12 mouse cellular contexts compared by ENCODE assay signal in the genomic region with DNA sequence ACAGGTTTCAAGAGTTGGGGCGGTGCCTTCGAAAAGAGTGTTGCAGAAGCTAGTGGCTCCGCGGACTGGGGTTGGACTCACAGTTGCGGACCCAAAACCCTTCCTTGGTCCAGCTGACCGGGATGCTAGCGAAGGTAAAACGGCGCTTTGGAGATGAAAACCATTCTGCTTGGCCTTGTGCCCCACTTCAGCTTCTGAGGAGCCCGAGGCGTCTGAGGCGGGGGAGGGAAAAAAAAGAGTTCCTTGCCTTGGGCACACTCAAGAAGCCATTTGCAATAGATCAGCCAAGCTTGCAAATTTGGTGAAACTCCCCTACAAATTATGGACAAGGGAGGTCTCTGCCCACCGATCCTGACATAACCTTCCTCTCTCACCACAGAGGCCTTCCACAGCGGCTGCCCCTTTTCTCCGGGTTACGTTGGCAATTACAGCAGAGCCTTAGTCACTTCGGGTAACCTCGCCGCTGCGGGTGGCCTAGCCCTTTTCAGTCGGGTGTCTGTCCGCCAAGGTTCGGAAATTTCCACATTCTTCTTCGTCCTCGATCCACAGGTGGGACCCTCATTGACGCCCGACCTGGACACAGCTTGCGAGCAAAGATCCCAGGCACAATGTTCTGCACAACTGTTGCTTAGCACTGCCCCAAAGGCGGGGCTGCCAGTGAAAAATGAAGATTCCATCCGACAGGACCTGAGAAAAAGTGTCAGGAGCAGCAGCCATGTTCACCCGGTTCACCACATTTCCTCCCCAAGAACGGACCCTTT. TPM values are rescaled to one million over a fixed set of nuclear protein-coding genes. Genes with fewer than 3 reads are reported as not detected.
DNase-seq lines count a peak whose midpoint lies in the region; ATAC-seq lines count a peak whose summit lies in the region.
"Had no signal": no experiment of that assay in that cellular context is flagged by ENCODE, and none has a peak within 500 bp of the region (broad histone marks: within the 10 kb centered on the region; RNA-seq: fewer than 3 reads in every experiment).

Alx1 (minus strand) TSS at position 486 of the 761 bp plus-strand sequence.

- no peak for ATAC-seq in forebrain, embryonic 12.5 days (ENCODE audit: low FRiP score)
- no peak for ATAC-seq in forebrain, embryonic 16.5 days
- no peak for ATAC-seq in liver, embryonic 12.5 days
- ATAC-seq in embryonic facial prominence, embryonic 11.5 days (replicated peaks; ENCODE audit: insufficient number of reproducible peaks, low FRiP score, low TSS enrichment, low read depth): no peak
- ATAC-seq in limb, embryonic 15.5 days (ENCODE audit: insufficient number of reproducible peaks, low FRiP score, low TSS enrichment, low read depth): no peak
- ATAC-seq: CD4-positive, CD25-positive, alpha-beta regulatory T cell, adult 4 months had no signal

- H3K9ac ChIP-seq in forebrain, embryonic 12.5 days: no peak within 1 kb of the TSS
- no peak within 1 kb of the TSS for H3K9ac ChIP-seq in forebrain, embryonic 16.5 days (replicated peaks; ENCODE audit: low read depth, low read length)
- no peak within 1 kb of the TSS for H3K9ac ChIP-seq in liver, embryonic 12.5 days
- peak within 1 kb of the TSS; percentile 67 for H3K9ac ChIP-seq in embryonic facial prominence, embryonic 11.5 days (replicated peaks; ENCODE audit: low read length)
- no peak within 1 kb of the TSS for H3K9ac ChIP-seq in limb, embryonic 15.5 days
- H3K9ac ChIP-seq: stomach, embryonic 15.5 days had no signal

- H3K4me1 ChIP-seq in forebrain, embryonic 12.5 days: peaks cover 20% of the 10 kb centered on the region
- H3K4me1 ChIP-seq in forebrain, embryonic 16.5 days (replicated peaks; ENCODE audit: control insufficient read depth, insufficient read depth, low read length): peaks cover 11% of the 10 kb centered on the region
- no peaks in the 10 kb centered on the region for H3K4me1 ChIP-seq in liver, embryonic 12.5 days
- H3K4me1 ChIP-seq in embryonic facial prominence, embryonic 11.5 days (ENCODE audit: control insufficient read depth, insufficient read depth, low read length): no peaks in the 10 kb centered on the region
- peaks cover 21% of the 10 kb centered on the region for H3K4me1 ChIP-seq in limb, embryonic 15.5 days

- no peak for DNase-seq in liver
- peak; percentile 38 for DNase-seq in embryonic facial prominence, embryonic 11.5 days (ENCODE audit: low spot score)
- DNase-seq in Muller cell, postnatal 12 days (ENCODE audit: inconsistent ontology term): no peak
- no peak for DNase-seq in MN1 (ENCODE audit: low spot score)
- DNase-seq: gastrocnemius, adult 2 months had no signal

- H3K9me3 ChIP-seq in forebrain, embryonic 12.5 days: no peaks in the 10 kb centered on the region
- no peaks in the 10 kb centered on the region for H3K9me3 ChIP-seq in forebrain, embryonic 16.5 days (ENCODE audit: control insufficient read depth, low read length)
- H3K9me3 ChIP-seq in liver, embryonic 12.5 days (replicated peaks): no peaks in the 10 kb centered on the region
- no peaks in the 10 kb centered on the region for H3K9me3 ChIP-seq in embryonic facial prominence, embryonic 11.5 days (replicated peaks; ENCODE audit: control insufficient read depth, low read length)
- no peaks in the 10 kb centered on the region for H3K9me3 ChIP-seq in limb, embryonic 15.5 days
- H3K9me3 ChIP-seq: stomach, embryonic 15.5 days had no signal

- H3K4me3 ChIP-seq in forebrain, embryonic 12.5 days (replicated peaks): peak within 1 kb of the TSS; percentile 37
- no peak within 1 kb of the TSS for H3K4me3 ChIP-seq in forebrain, embryonic 16.5 days (replicated peaks; ENCODE audit: low read length)
- 0 out of 2 replicates have a peak within 1 kb of the TSS, but pooled peaks have one; percentile 30 for H3K4me3 ChIP-seq in liver, embryonic 12.5 days
- peak within 1 kb of the TSS; percentile 53 for H3K4me3 ChIP-seq in embryonic facial prominence, embryonic 11.5 days (ENCODE audit: low read depth, low read length)
- peak within 1 kb of the TSS; percentile 42 for H3K4me3 ChIP-seq in limb, embryonic 15.5 days

- H3K4me2 ChIP-seq in forebrain, embryonic 12.5 days: peak within 1 kb of the TSS; percentile 16; the same call in 1 of the 2 replicates
- H3K4me2 ChIP-seq in forebrain, embryonic 16.5 days (ENCODE audit: low read length): no peak within 1 kb of the TSS
- peak within 1 kb of the TSS; percentile 48; the same call in 1 of the 2 replicates for H3K4me2 ChIP-seq in liver, embryonic 12.5 days
- H3K4me2 ChIP-seq in embryonic facial prominence, embryonic 11.5 days (ENCODE audit: low read depth, low read length): peak within 1 kb of the TSS; percentile 46
- H3K4me2 ChIP-seq in limb, embryonic 15.5 days: no peak within 1 kb of the TSS

- H3K27me3 ChIP-seq in forebrain, embryonic 12.5 days: peaks cover 69% of the 10 kb centered on the region
- peaks cover 51% of the 10 kb centered on the region for H3K27me3 ChIP-seq in forebrain, embryonic 16.5 days (replicated peaks; ENCODE audit: control insufficient read depth, insufficient read depth, low read length)
- peaks cover 84% of the 10 kb centered on the region for H3K27me3 ChIP-seq in liver, embryonic 12.5 days (replicated peaks)
- peaks cover 23% of the 10 kb centered on the region for H3K27me3 ChIP-seq in embryonic facial prominence, embryonic 11.5 days (ENCODE audit: control insufficient read depth, insufficient read depth, low read length)
- peaks cover 73% of the 10 kb centered on the region for H3K27me3 ChIP-seq in limb, embryonic 15.5 days

- H3K27ac ChIP-seq in forebrain, embryonic 12.5 days: 0 out of 2 replicates have a peak within 1 kb of the TSS, but pooled peaks have one; percentile 47
- no peak within 1 kb of the TSS for H3K27ac ChIP-seq in forebrain, embryonic 16.5 days (ENCODE audit: low read length)
- H3K27ac ChIP-seq in liver, embryonic 12.5 days: no peak within 1 kb of the TSS
- H3K27ac ChIP-seq in embryonic facial prominence, embryonic 11.5 days (replicated peaks; ENCODE audit: low read depth, low read length): peak within 1 kb of the TSS; percentile 79
- no peak within 1 kb of the TSS for H3K27ac ChIP-seq in limb, embryonic 15.5 days
- H3K27ac ChIP-seq: gastrocnemius, adult 2 months; stomach, embryonic 15.5 days had no signal

- 1% methylated on average over 32 of the region's 32 CpGs for WGBS in forebrain, embryonic 12.5 days
- WGBS in forebrain, embryonic 16.5 days: 1% methylated on average over 32 of the region's 32 CpGs
- 2% methylated on average over 32 of the region's 32 CpGs for WGBS in liver, embryonic 12.5 days (ENCODE audit: insufficient replicate concordance)
- WGBS in embryonic facial prominence, embryonic 11.5 days: under 1% methylated on average over 32 of the region's 32 CpGs
- WGBS in limb, embryonic 15.5 days: 2% methylated on average over 32 of the region's 32 CpGs

- no peaks in the 10 kb centered on the region for H3K36me3 ChIP-seq in forebrain, embryonic 12.5 days (replicated peaks)
- H3K36me3 ChIP-seq in forebrain, embryonic 16.5 days (ENCODE audit: control insufficient read depth, insufficient read depth): no peaks in the 10 kb centered on the region
- no peaks in the 10 kb centered on the region for H3K36me3 ChIP-seq in liver, embryonic 12.5 days
- H3K36me3 ChIP-seq in embryonic facial prominence, embryonic 11.5 days (replicated peaks; ENCODE audit: control insufficient read depth, insufficient read depth, low read depth, low read length): no peaks in the 10 kb centered on the region
- H3K36me3 ChIP-seq in limb, embryonic 15.5 days: no peaks in the 10 kb centered on the region
- H3K36me3 ChIP-seq: stomach, embryonic 15.5 days had no signal

RNA-seq across cellular contexts. Expression of gene Alx1, which starts in this region (rescaled TPM):
- polyA plus RNA-seq in forebrain, embryonic 12.5 days (2016; fragmentation: Nextera tagmentation; extraction: Ambion mirVana): 28.3 and 31.3 TPM in 2 replicates
- 0.76 and 1.6 TPM in 2 replicates for polyA plus RNA-seq in forebrain, embryonic 16.5 days (2015; fragmentation: Nextera tagmentation; extraction: Ambion mirVana)
- polyA plus RNA-seq in liver, embryonic 12.5 days (2016; fragmentation: Nextera tagmentation; extraction: Ambion mirVana): 0.17 and 0.33 TPM in 2 replicates
- polyA plus RNA-seq in embryonic facial prominence, embryonic 11.5 days (2014; fragmentation: Nextera tagmentation; extraction: Ambion mirVana): 186 and 220 TPM in 2 replicates
- polyA plus RNA-seq in limb, embryonic 15.5 days (2015; fragmentation: Nextera tagmentation; extraction: Ambion mirVana): 1.4 and 3.1 TPM in 2 replicates
- polyA plus RNA-seq: CD4-positive, CD25-positive, alpha-beta regulatory T cell, adult 4 months; neural tube, embryonic 14.5 days had no signal

Comparison
In these comparisons a context has a peak if more than half of its experiments do, and no peak if none do; other contexts are left out.
1. H3K27ac ChIP-seq: peak in forebrain, embryonic 12.5 days (single experiment) and embryonic facial prominence, embryonic 11.5 days (single experiment); none in forebrain, embryonic 16.5 days (single experiment), liver, embryonic 12.5 days (single experiment) and limb, embryonic 15.5 days (single experiment).
2. H3K4me2 ChIP-seq: peak in forebrain, embryonic 12.5 days (single experiment), liver, embryonic 12.5 days (single experiment) and embryonic facial prominence, embryonic 11.5 days (single experiment); none in forebrain, embryonic 16.5 days (single experiment) and limb, embryonic 15.5 days (single experiment).